ENCODE assay signal across 10 mouse cellular contexts in genomic region chr16:33698277-33698790, GRCm38 (mm10). TPM values are rescaled to one million over a fixed set of nuclear protein-coding genes. Genes with fewer than 3 reads are reported as not detected.
A peak's percentile ranks its signal among the peaks of the same experiment; 100 is the strongest.
DNase-seq lines count a peak whose midpoint lies in the region; ATAC-seq lines count a peak whose summit lies in the region.
"Had no signal": no experiment of that assay in that cellular context is flagged by ENCODE, and none has a peak within 500 bp of the region (broad histone marks: within the 10 kb centered on the region; RNA-seq: fewer than 3 reads in every experiment).

No protein-coding gene starts in this region.

- H3K9me3 ChIP-seq in heart, embryonic 13.5 days, result no peaks in the 10 kb centered on the region
- no peaks in the 10 kb centered on the region for H3K9me3 ChIP-seq in intestine, embryonic 15.5 days
- H3K9me3 ChIP-seq: neural tube, embryonic 12.5 days had no signal

- H3K27ac ChIP-seq in heart, embryonic 13.5 days (replicated peaks), result peak overlapping the region; percentile 76
- H3K27ac ChIP-seq in brown adipose tissue, adult 24 weeks (replicated peaks; ENCODE audit: low read depth, low read length), result peak overlapping the region; percentile 94
- H3K27ac ChIP-seq in intestine, embryonic 15.5 days, result peak overlapping the region; percentile 49; the same call in 1 of the 2 replicates
- H3K27ac ChIP-seq: neural tube, embryonic 12.5 days had no signal

- no peak overlapping the region for H3K4me3 ChIP-seq in heart, embryonic 13.5 days
- H3K4me3 ChIP-seq in brown adipose tissue, adult 24 weeks (ENCODE audit: insufficient read depth, low read depth, low read length), result 0 out of 2 replicates have a peak overlapping the region, but pooled peaks have one; percentile 6
- H3K4me3 ChIP-seq in intestine, embryonic 15.5 days (replicated peaks), result no peak overlapping the region
- H3K4me3 ChIP-seq: erythroblast, embryonic 14.5 days; neural tube, embryonic 12.5 days had no signal

- DNase-seq in heart, postnatal 36 days, result no peak
- peak; percentile 12 for DNase-seq in 3T3-L1 (ENCODE audit: low read depth, low spot score)
- DNase-seq in retina, embryonic 14.5 days (ENCODE audit: low spot score), result no peak
- no peak for DNase-seq in gastrocnemius, postnatal 4 days (ENCODE audit: low spot score in 2 of 2)
- DNase-seq in adrenal gland, postnatal 25 days, result no peak

- H3K4me1 ChIP-seq in heart, embryonic 13.5 days, result peaks cover 81% of the 10 kb centered on the region
- H3K4me1 ChIP-seq in brown adipose tissue, adult 24 weeks (ENCODE audit: control insufficient read depth, insufficient read depth, insufficient read length, low read length), result peaks cover 58% of the 10 kb centered on the region
- H3K4me1 ChIP-seq in intestine, embryonic 15.5 days (replicated peaks), result peaks cover 15% of the 10 kb centered on the region

- H3K4me2 ChIP-seq in heart, embryonic 13.5 days, result no peak overlapping the region
- peak overlapping the region; percentile 24; the same call in 1 of the 2 replicates for H3K4me2 ChIP-seq in intestine, embryonic 15.5 days (replicated peaks)
- H3K4me2 ChIP-seq: neural tube, embryonic 12.5 days had no signal

- no peak for ATAC-seq in heart, embryonic 13.5 days (ENCODE audit: extremely low read depth, insufficient number of reproducible peaks, low FRiP score, low TSS enrichment)
- ATAC-seq in intestine, embryonic 15.5 days, result peak; percentile 53

- H3K27me3 ChIP-seq in heart, embryonic 13.5 days (replicated peaks), result no peaks in the 10 kb centered on the region
- no peaks in the 10 kb centered on the region for H3K27me3 ChIP-seq in intestine, embryonic 15.5 days (replicated peaks)
- H3K27me3 ChIP-seq: neural tube, embryonic 12.5 days had no signal

- peaks cover 17% of the 10 kb centered on the region for H3K36me3 ChIP-seq in heart, embryonic 13.5 days
- no peaks in the 10 kb centered on the region for H3K36me3 ChIP-seq in intestine, embryonic 15.5 days

- 0 out of 2 replicates have a peak overlapping the region, but pooled peaks have one; percentile 48 for H3K9ac ChIP-seq in heart, embryonic 13.5 days
- H3K9ac ChIP-seq in intestine, embryonic 15.5 days, result no peak overlapping the region

- 64% methylated on average over 12 of the region's 12 CpGs for WGBS in heart, embryonic 13.5 days
- WGBS in intestine, embryonic 15.5 days, result 36% methylated on average over 12 of the region's 12 CpGs

- intact Hi-C loops in heart, postnatal 36 days (cut with DNase I), result loop anchor here (5.0 kb wide), 1 partner anchor 116 kb away; no protein-coding TSS in a partner anchor

RNA-seq across cellular contexts. Expression of gene Heg1, which starts 14.2 kb away (rescaled TPM):
- polyA plus RNA-seq in heart, embryonic 13.5 days (2015; fragmentation: Nextera tagmentation; extraction: Ambion mirVana), result 32.3 and 33.7 TPM in 2 replicates
- total RNA-seq in heart, postnatal 36 days (2021), result 100 to 1,000 TPM; 136 to 157 TPM
- polyA plus RNA-seq in brown adipose tissue, adult 24 weeks (2012; ENCODE audit: insufficient read depth, insufficient read length, missing spikeins), result 23.0 and 34.7 TPM in 2 replicates
- 21.2 and 21.4 TPM in 2 replicates for polyA plus RNA-seq in intestine, embryonic 15.5 days (2015; fragmentation: Nextera tagmentation; extraction: Ambion mirVana)
- total RNA-seq in gastrocnemius, postnatal 4 days (2021), result 10 to 100 TPM; 88.4 to 99.3 TPM
- 48.0 and 50.0 TPM in 2 replicates for total RNA-seq in adrenal gland, postnatal 25 days (2021)
